Mouse (Mus musculus) NIH3T3 (cell line): ENCODE results near the gene Tbc1d5.
A peak's percentile ranks its signal among the peaks of the same experiment; 100 is the strongest.

ENCODE experiments used
- DNase-seq: peaks from one replicate; pipeline ENCODE4 v3.0.0-alpha.2; 2012; ENCODE audit warnings: low read depth

The Tbc1d5 gene

GRCm38 (mm10) chr17:51104294-51104693, 74.9 kb downstream of the Tbc1d5 start:
- DNase-seq, result no peak

- no peak for DNase-seq
Observed at GRCm38 (mm10) chr17:51043869-51044268, 135.3 kb downstream of the Tbc1d5 start.

- no peak for DNase-seq
Observed at GRCm38 (mm10) chr17:51040861-51041260, 138.3 kb downstream of the Tbc1d5 start.

DNA sequence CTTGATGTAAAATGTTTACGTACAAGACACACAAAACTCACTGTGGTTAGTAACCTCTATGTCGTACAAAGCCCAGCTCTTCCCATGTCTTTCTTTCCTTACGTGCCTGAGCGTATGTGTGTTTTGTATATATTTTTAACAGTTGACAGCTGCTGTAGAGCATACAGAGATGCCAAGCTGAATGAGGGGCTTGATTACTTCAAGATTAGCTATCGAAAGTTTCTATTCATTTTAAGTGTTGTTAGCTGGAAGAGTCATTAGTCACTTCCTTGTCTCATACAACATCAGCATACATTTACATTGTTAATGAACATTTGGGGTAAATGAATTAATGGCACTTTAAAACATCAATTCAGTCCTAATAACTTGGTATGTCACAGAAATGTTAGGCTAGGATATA, 155.9 kb downstream of the Tbc1d5 start:
- DNase-seq, result no peak

GRCm38 (mm10) chr17:51016384-51016783, 162.8 kb downstream of the Tbc1d5 start:
- no peak for DNase-seq

GRCm38 (mm10) chr17:51013908-51014307, 165.2 kb downstream of the Tbc1d5 start:
- DNase-seq, result no peak

DNA sequence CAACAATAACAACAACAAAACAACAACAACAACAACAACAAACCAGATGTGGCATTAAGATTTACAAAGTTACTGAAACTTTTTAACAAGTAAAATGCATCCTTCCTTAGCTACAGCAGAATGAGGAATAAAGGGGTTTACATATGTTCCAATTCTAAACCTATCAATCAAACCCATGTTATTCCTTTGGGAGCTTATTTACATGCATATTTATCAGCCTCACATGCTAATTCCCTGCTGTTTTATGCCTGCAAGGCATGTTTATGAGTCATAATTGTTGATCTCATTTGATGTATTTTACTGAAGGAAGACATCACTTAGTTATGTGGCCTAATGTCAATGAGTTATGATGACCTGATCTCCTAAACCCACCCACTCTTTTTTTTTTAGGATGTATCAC, 176.0 kb downstream of the Tbc1d5 start:
- no peak for DNase-seq

DNA sequence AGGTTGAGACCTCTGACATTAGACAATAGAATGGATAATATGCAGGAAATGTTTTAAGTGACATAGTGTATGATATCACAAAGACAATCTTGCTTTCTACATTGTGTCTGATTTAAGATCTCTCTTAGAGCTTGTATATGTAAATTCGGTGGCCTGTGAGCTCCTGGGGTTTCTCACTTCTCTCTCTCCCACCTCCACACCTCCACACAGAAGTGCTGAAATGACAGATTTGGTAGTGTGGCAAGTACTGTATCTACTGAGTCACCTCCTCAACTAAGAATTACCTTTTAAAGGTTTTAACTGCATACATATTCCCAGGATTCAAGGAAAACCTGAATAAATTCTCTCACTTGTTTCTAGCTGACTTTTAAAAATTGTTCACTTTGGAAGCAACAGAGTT, 180.9 kb downstream of the Tbc1d5 start:
- DNase-seq, result no peak

DNA sequence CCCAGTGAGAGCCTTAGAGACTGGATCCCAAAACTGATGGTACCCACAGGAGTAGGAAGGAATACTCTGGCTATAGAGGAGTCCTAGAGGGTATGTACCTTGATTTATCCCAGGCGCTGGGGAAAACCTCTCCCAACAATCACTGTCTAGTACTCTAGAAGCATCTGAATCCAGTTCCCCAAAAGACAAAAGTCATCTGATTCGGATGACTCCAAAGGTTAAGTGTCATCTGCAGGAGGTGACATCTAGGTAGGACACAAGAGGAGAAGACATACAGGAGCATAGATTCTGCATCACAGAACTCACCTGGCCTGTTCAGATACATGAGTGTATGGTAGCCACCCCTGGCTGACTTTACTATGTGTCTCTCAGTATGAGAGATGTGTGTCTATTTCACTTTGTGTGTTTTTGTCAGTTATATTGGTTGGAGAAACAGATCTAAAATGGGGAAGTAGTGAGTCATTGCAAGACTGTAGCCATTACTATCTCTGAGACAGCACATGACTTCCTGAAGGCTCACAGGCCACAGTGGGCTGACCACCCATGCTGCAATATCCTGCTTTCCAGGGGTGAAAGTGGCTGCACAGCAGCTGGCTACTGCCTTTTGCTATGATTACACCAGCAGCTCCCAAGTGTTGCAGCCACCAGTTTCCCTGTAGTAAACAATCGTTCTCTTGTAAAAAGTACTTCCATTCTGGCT, 185.7 kb downstream of the Tbc1d5 start:
- DNase-seq, result peak; percentile 6

DNA sequence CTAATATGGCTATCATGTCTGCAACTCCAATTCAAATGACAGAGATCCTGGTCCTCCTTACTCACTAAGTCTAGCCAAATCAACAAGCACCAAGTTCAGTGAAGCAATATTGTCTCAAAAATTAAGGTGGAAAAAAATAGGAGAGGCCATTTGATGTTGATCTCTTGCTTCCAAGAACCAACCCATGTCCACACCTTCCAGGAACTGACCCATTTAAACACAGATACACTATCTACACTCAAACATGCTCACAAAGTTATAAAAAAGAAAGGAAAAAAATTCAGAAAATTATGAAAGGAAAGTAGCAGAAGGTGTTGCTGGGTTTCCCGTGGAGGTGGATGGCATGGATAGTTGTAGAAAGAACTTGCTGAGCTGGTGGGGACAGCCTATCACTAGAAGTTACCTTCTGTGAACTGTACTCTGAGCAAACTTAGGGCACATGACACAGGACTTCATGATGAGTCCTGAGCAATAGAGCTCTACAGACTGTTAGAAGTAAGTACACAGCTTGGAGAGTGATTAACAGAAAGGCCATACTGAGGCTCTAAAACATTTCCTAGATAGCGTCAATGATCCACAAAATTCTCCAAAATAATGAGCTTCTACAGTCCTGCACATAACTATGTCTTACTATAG, 188.3 kb downstream of the Tbc1d5 start:
- DNase-seq, result no peak

DNA sequence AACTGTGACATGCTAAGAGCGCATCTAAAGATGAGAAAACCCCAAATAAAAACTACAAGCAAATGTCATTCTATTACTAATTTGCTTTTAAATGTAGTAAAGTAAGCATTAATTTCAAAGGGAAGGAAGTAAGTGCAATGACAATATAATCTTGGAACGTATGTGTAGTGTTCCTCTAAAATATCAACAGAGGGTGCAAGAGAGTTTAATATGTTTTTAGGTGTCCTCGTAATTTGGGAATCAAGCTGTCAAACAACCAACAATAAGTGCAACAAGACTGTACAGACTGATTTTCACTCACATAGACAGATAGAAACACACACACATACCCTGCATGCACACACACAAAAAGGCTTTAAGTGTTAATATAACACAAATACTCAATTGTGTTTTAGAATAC, 191.2 kb downstream of the Tbc1d5 start:
- DNase-seq, result no peak

- DNase-seq, result no peak
Observed at GRCm38 (mm10) chr17:50981933-50982332, 197.2 kb downstream of the Tbc1d5 start.

GRCm38 (mm10) chr17:50972142-50972541, 207.0 kb downstream of the Tbc1d5 start:
- peak; percentile 11 for DNase-seq

DNA sequence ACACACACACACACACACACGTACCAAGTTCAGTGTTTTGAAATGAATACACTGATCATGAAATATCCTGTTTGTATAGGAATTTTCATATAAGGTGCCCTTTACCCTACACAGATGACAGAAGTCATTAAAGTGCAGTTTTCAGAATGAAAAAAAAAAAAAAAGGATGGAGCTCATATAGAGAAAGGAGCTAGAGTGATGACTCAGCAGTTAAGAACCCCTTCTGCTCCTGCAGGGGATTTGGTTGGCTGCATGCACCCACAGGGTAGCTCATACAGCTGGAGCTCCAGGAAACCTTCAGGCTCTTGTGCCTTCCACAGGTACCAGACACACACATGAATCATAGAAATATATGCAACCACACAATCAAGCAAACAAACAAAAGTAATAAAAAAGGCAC, 213.0 kb downstream of the Tbc1d5 start:
- DNase-seq, result peak; percentile 15

DNA sequence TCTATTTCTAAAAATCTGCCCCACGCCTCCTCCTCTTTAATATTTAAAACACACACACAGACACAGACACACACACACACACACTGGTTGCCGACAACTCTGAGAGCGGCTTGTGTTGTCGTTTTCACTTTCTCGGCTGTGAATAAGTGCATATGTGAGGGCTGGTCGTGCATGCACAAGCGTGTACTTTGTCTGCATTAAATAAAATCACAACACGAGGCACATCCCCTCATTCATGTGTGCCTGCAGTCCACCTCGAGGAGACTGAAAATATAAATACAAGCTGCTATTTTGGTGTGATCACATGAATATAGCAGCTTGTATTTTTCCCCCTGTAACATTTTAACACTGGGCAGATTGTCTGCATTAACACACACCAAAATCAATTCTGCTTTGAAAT, 224.8 kb downstream of the Tbc1d5 start:
- DNase-seq, result no peak

GRCm38 (mm10) chr17:50922308-50922707, 256.8 kb downstream of the Tbc1d5 start:
- no peak for DNase-seq

DNA sequence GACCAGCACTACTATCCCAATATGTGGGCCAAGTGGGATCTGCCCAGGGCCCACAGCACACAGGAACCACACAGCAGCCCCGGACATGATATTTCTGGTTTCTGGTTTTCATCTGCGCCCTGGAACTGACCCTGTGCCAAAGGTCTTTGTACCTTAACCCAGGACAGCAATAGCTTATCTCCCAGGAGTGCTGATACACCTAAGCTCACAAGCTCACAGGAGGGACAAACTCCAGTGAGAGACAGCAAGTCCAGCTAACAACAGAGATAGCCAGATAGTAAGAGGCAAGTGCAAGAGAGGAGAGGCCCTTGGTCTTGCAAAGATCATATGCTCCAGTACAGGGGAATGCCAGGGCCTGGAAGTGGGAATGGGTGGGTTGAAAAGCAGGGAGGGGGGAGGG, 263.9 kb downstream of the Tbc1d5 start:
- no peak for DNase-seq

DNA sequence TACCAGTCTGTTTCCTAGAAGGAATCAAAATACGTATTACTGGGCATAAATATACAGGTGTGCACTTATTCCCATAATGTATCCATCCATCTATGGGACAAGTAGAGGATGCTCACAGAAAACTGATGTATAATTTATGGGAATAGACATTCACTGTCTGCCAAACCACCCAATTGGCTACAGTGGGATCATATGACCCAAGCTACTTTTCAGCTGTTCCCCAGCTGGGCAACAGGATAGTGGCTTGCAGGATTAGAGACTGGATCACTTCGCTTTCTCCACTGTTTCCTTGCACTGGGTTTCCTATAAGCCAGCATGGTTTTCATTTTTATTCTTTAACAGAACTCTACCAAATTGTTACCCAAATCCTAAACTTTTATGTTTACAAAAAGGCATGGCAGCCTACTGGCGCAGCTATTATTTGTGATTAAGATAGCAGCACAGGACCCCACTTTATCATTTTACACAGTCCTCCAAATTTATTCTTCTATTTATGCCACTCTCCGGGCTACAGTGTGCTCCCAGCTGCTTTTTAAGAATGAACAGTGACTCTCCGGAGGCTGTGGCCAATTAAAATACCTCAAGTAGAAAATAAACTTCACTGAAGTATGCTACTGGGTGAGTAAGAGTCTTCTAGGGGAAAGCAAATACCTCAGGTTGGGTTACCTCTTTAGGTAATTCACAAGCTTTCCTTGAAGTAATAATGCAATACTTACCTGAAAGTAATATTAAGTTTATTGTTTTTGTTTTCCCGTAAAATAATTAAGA, 270.4 kb downstream of the Tbc1d5 start:
- DNase-seq, result no peak

DNA sequence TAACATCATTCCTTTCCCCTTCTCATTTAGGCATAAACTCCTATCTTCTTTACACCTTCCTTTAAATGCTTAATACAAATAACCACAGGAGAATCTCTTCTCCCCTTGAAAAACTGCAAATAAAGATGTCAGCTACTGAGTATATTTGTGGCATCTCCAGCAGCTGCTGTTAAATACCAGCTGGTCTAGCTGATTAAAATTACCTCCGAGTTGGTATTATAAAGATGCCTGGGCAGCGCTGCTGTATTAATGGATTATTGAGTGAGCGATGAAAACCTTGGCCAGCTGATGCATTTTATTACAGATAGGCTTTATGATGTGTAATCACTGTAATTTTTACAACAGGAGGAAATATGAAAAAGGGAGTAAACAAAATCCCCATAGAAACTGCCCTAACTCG, 271.0 kb downstream of the Tbc1d5 start:
- no peak for DNase-seq

DNA sequence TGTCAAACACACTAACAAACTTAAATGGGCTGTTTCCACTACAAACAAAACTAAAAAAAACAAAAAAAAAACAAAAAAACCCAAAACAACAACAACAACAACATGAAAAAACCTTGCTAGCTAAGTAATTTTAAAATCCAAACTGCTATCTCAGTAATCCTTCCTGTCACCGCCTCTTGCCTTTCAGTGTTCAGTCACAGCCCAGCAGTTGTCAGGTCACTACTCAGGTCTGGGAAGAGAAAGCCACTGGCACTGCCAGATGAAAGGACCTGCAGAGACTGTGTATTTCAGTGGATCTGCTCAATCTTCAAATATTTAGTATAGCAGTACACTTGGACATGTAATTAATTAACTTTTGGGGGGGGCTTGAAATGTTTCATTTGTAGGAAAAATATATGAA, 272.5 kb downstream of the Tbc1d5 start:
- no peak for DNase-seq

- no peak for DNase-seq
Observed at GRCm38 (mm10) chr17:50904463-50904862, 274.7 kb downstream of the Tbc1d5 start.

- DNase-seq, result no peak
Observed at GRCm38 (mm10) chr17:50897867-50898266, 281.3 kb downstream of the Tbc1d5 start.

GRCm38 (mm10) chr17:50889475-50889874, 289.7 kb downstream of the Tbc1d5 start:
- DNase-seq, result no peak
